24 mouse cellular contexts compared by ENCODE assay signal in the genomic region with DNA sequence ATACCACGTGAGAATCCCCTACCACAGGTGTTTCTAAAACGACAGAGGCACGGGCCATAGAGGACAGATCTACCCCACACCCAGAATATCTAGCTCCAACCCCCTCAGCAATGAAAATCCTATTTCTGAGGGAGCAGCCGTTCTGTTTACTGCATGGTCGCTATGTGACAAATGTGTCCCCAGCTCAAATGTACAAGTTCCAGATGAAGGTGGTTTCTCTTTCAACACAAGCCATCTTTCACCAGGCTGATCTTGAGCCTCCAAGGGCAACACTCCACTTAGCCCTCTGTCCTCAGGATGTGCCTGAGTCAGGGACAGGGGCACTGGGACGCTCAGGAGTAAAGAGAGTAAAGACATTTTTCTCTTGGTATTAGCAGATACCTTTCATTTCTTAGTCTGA. TPM values are rescaled to one million over a fixed set of nuclear protein-coding genes. Genes with fewer than 3 reads are reported as not detected.
A peak's percentile ranks its signal among the peaks of the same experiment; 100 is the strongest.
DNase-seq lines count a peak whose midpoint lies in the region; ATAC-seq and TF ChIP-seq lines count a peak whose summit lies in the region.
"Had no signal": no experiment of that assay in that cellular context is flagged by ENCODE, and none has a peak within 500 bp of the region (broad histone marks: within the 10 kb centered on the region; RNA-seq: fewer than 3 reads in every experiment).

No protein-coding gene starts in this region.

- in situ Hi-C loops in CH12.LX (cut with MboI; ENCODE audit: low pct_ligation_motif_present, low pct_unique_long_range_greater_than_20kb, low sequenced_read_pairs) = no loop called here

- peaks cover 14 to 43% of the 10 kb centered on the region in 2 experiments for H3K4me1 ChIP-seq in CH12.LX (ENCODE audit: control insufficient read depth in 1 of 2, insufficient read depth in 2 of 2)
- H3K4me1 ChIP-seq in forebrain, embryonic 13.5 days = no peaks in the 10 kb centered on the region
- H3K4me1 ChIP-seq in intestine, postnatal 0 days (replicated peaks; ENCODE audit: control insufficient read depth, insufficient read depth, low read length) = no peaks in the 10 kb centered on the region
- H3K4me1 ChIP-seq: embryonic facial prominence, embryonic 12.5 days had no signal

- H3K36me3 ChIP-seq in CH12.LX (replicated peaks in 1 of 2; ENCODE audit: control insufficient read depth in 1 of 2, insufficient read depth in 1 of 2, low read length in 1 of 2) = peaks cover 7 to 13% of the 10 kb centered on the region in 2 experiments
- H3K36me3 ChIP-seq in forebrain, embryonic 13.5 days (ENCODE audit: poor library complexity, severe bottlenecking) = no peaks in the 10 kb centered on the region
- H3K36me3 ChIP-seq in intestine, postnatal 0 days (ENCODE audit: control insufficient read depth, insufficient read depth) = no peaks in the 10 kb centered on the region
- H3K36me3 ChIP-seq: embryonic facial prominence, embryonic 10.5 days; embryonic facial prominence, embryonic 12.5 days; G1E had no signal

- H3K9ac ChIP-seq in CH12.LX (ENCODE audit: insufficient read depth, low read depth) = peak overlapping the region; percentile 85
- H3K9ac ChIP-seq in forebrain, embryonic 13.5 days = no peak overlapping the region
- H3K9ac ChIP-seq in intestine, postnatal 0 days (ENCODE audit: low read depth, low read length) = no peak overlapping the region
- H3K9ac ChIP-seq: embryonic facial prominence, embryonic 12.5 days had no signal

- peak overlapping the region; percentile 88 for H3K4me2 ChIP-seq in CH12.LX (ENCODE audit: insufficient read depth, low read depth, poor library complexity, severe bottlenecking)
- H3K4me2 ChIP-seq in forebrain, embryonic 13.5 days = no peak overlapping the region
- no peak overlapping the region for H3K4me2 ChIP-seq in intestine, postnatal 0 days (replicated peaks; ENCODE audit: low read depth)
- H3K4me2 ChIP-seq: embryonic facial prominence, embryonic 12.5 days had no signal

- H3K4me3 ChIP-seq in CH12.LX (replicated peaks in 1 of 3; ENCODE audit: low read depth in 2 of 3, low read length in 2 of 3, poor library complexity in 1 of 3) = peak overlapping the region in 2 of 3 experiments; percentile 32 to 40
- no peak overlapping the region for H3K4me3 ChIP-seq in forebrain, embryonic 13.5 days
- no peak overlapping the region for H3K4me3 ChIP-seq in intestine, postnatal 0 days (ENCODE audit: low read depth, low read length)
- H3K4me3 ChIP-seq: embryonic facial prominence, embryonic 10.5 days; embryonic facial prominence, embryonic 12.5 days had no signal

- TF ChIP-seq RAD21 in CH12.LX (IDR thresholded peaks at IDR 0.05; ENCODE audit: low read depth, low read length) = no peak

- peak; percentile 59 for DNase-seq in gastrocnemius, adult 18-20 months (ENCODE audit: low spot score)
- no peak for DNase-seq in gastrocnemius, postnatal 4 days (ENCODE audit: low spot score in 2 of 2)
- peak; percentile 15 for DNase-seq in gastrocnemius, postnatal 14 days
- DNase-seq in gastrocnemius, postnatal 10 days = no peak
- DNase-seq in CH12.LX (ENCODE audit: extremely low read depth) = no peak
- peak; percentile 37 for DNase-seq in gastrocnemius, postnatal 25 days
- DNase-seq: adrenal gland, adult 8-10 months; adrenal gland, postnatal 25 days; cerebellum, adult 11-12 months; cerebellum, adult 2 months; cerebellum, adult 9-10 months; cerebellum, postnatal 10 days; cerebellum, postnatal 25 days had no signal

- no peaks in the 10 kb centered on the region for H3K9me3 ChIP-seq in CH12.LX (replicated peaks; ENCODE audit: low read length)
- H3K9me3 ChIP-seq in forebrain, embryonic 13.5 days (replicated peaks) = no peaks in the 10 kb centered on the region
- H3K9me3 ChIP-seq in intestine, postnatal 0 days (ENCODE audit: control insufficient read depth) = no peaks in the 10 kb centered on the region
- H3K9me3 ChIP-seq: embryonic facial prominence, embryonic 10.5 days; embryonic facial prominence, embryonic 12.5 days had no signal

- dilution Hi-C loops in CH12.LX (cut with MboI; ENCODE audit: extremely low pct_ligation_motif_present, extremely low pct_unique_long_range_greater_than_20kb, low sequenced_read_pairs) = no loop called here

- TF ChIP-seq POLR2A in CH12.LX (IDR thresholded peaks at IDR 0.05; ENCODE audit: low read depth, low read length) = no peak

- WGBS in forebrain, embryonic 13.5 days = 85% methylated on average over 6 of the region's 6 CpGs
- WGBS in intestine, postnatal 0 days = 56% methylated on average over 6 of the region's 6 CpGs

- no peak for ATAC-seq in forebrain, embryonic 13.5 days
- ATAC-seq in intestine, postnatal 0 days = no peak
- ATAC-seq: activated CD4-positive, CD25-positive, alpha-beta regulatory T cell, adult 4 months; forebrain, embryonic 14.5 days; forebrain, embryonic 16.5 days; Patski had no signal

- no peak for TF ChIP-seq CTCF in CH12.LX (conservative IDR thresholded peaks at IDR 0.05 in 1 of 2, IDR thresholded peaks at IDR 0.05 in 1 of 2; ENCODE audit: low read depth in 2 of 2, low read length in 2 of 2)
- TF ChIP-seq CTCF in intestine, postnatal 0 days (IDR thresholded peaks at IDR 0.05; ENCODE audit: low read depth) = no peak

- TF ChIP-seq EP300 in CH12.LX (IDR thresholded peaks at IDR 0.05; ENCODE audit: low read length) = no peak

- intact Hi-C loops in gastrocnemius, postnatal 14 days (cut with DNase I; ENCODE audit: low total_unique reads) = no loop called here

- peaks cover 8% of the 10 kb centered on the region for H3K79me2 ChIP-seq in CH12.LX (replicated peaks; ENCODE audit: control insufficient read depth, extremely low read depth, insufficient read depth, poor library complexity, severe bottlenecking)

- no peaks in the 10 kb centered on the region for H3K27me3 ChIP-seq in CH12.LX (replicated peaks)
- no peaks in the 10 kb centered on the region for H3K27me3 ChIP-seq in forebrain, embryonic 13.5 days
- no peaks in the 10 kb centered on the region for H3K27me3 ChIP-seq in intestine, postnatal 0 days (replicated peaks; ENCODE audit: control insufficient read depth, insufficient read depth, low read length)
- H3K27me3 ChIP-seq: embryonic facial prominence, embryonic 12.5 days had no signal

- H3K27ac ChIP-seq in CH12.LX (ENCODE audit: insufficient read depth, low read depth) = peak overlapping the region; percentile 78
- H3K27ac ChIP-seq in forebrain, embryonic 13.5 days = no peak overlapping the region
- no peak overlapping the region for H3K27ac ChIP-seq in intestine, postnatal 0 days (ENCODE audit: low read depth, low read length)
- H3K27ac ChIP-seq: embryonic facial prominence, embryonic 10.5 days; embryonic facial prominence, embryonic 12.5 days had no signal

TF ChIP-seq in CH12.LX, 34 proteins besides CTCF, POLR2A, EP300 and RAD21:
- TF ChIP-seq ZC3H11A (IDR thresholded peaks at IDR 0.05; ENCODE audit: low read depth, low read length) (no peak), CHD1 (IDR thresholded peaks at IDR 0.05; ENCODE audit: low read depth, low read length) (no peak), MXI1 (IDR thresholded peaks at IDR 0.05; ENCODE audit: low read depth, low read length) (peak; percentile 30; the same call in 1 of the 2 replicates), MYC (IDR thresholded peaks at IDR 0.05; ENCODE audit: low read depth, low read length) (no peak), SIN3A (IDR thresholded peaks at IDR 0.05; ENCODE audit: low read length) (no peak), JUN (IDR thresholded peaks at IDR 0.05; ENCODE audit: insufficient read depth, low read depth, low read length) (no peak), PAX5 (IDR thresholded peaks at IDR 0.05; ENCODE audit: low read length) (no peak), BHLHE40 (IDR thresholded peaks at IDR 0.05; ENCODE audit: low read depth, low read length) (0 out of 2 replicates have a peak, but pooled peaks have one; percentile 23), USF1 (IDR thresholded peaks at IDR 0.05; ENCODE audit: low read depth, low read length) (no peak)

RNA-seq across cellular contexts. Expression of a gene that starts 29.8 kb away (rescaled TPM):
- total RNA-seq in gastrocnemius, adult 18-20 months (2021) = 1,000 to 10,000 TPM; 2,421 to 2,564 TPM
- total RNA-seq in gastrocnemius, postnatal 4 days (2021) = 100 to 1,000 TPM; 229 to 257 TPM
- total RNA-seq in gastrocnemius, postnatal 14 days (2021) = 1,000 to 10,000 TPM; 1,817 to 1,833 TPM
- total RNA-seq in gastrocnemius, postnatal 10 days (2021) = 1,000 to 10,000 TPM; 1,145 to 1,256 TPM
- 0.08 TPM in 2 replicates for total RNA-seq in CH12.LX (2012; rRNA removed)
- 0.04 TPM in 1 of 2 replicates, not detected in the other for total RNA-seq in CH12.LX (2014; rRNA removed)
- 0.04 TPM in 1 of 2 replicates, not detected in the other for polyA plus RNA-seq in CH12.LX (2012; ENCODE audit: insufficient read length, low read depth)
- 1,000 to 10,000 TPM; 1,544 to 1,819 TPM for total RNA-seq in gastrocnemius, postnatal 25 days (2021)
- not detected in 2 replicates for polyA plus RNA-seq in forebrain, embryonic 13.5 days (2015; fragmentation: Nextera tagmentation; extraction: Ambion mirVana)
- 0.05 and 0.07 TPM in 2 replicates for polyA plus RNA-seq in intestine, postnatal 0 days (2015; fragmentation: Nextera tagmentation; extraction: Ambion mirVana)
- total RNA-seq: adrenal gland, adult 8-10 months; adrenal gland, postnatal 25 days had no signal
- polyA plus RNA-seq: activated CD4-positive, CD25-positive, alpha-beta regulatory T cell, adult 4 months; C2C12; cerebellum, adult 2 months; forebrain, embryonic 11.5 days; G1E; Patski had no signal

RNA-seq across cellular contexts. Expression of a gene that starts 58.8 kb away (rescaled TPM):
- total RNA-seq in gastrocnemius, adult 18-20 months (2021) = 1,000 to 10,000 TPM; 2,776 to 3,903 TPM
- 100 to 1,000 TPM; 613 to 684 TPM for total RNA-seq in gastrocnemius, postnatal 4 days (2021)
- total RNA-seq in gastrocnemius, postnatal 14 days (2021) = 1,000 to 10,000 TPM; 3,624 to 4,119 TPM
- 1,000 to 10,000 TPM; 4,609 to 4,620 TPM for total RNA-seq in gastrocnemius, postnatal 10 days (2021)
- 0.04 TPM in 2 replicates for total RNA-seq in CH12.LX (2012; rRNA removed)
- total RNA-seq in CH12.LX (2014; rRNA removed) = 0.04 TPM in 1 of 2 replicates, not detected in the other
- polyA plus RNA-seq in CH12.LX (2012; ENCODE audit: insufficient read length, low read depth) = 0.04 TPM in 1 of 2 replicates, not detected in the other
- total RNA-seq in gastrocnemius, postnatal 25 days (2021) = 1,000 to 10,000 TPM; 3,929 to 5,903 TPM
- polyA plus RNA-seq in forebrain, embryonic 13.5 days (2015; fragmentation: Nextera tagmentation; extraction: Ambion mirVana) = 0.03 TPM in 1 of 2 replicates, not detected in the other
- polyA plus RNA-seq in intestine, postnatal 0 days (2015; fragmentation: Nextera tagmentation; extraction: Ambion mirVana) = 0.03 TPM in 1 of 2 replicates, not detected in the other
- total RNA-seq: G1E had no signal
- polyA plus RNA-seq: activated CD4-positive, CD25-positive, alpha-beta regulatory T cell, adult 4 months; cerebellum, adult 2 months; embryonic facial prominence, embryonic 10.5 days; forebrain, embryonic 11.5 days; forebrain, embryonic 16.5 days; G1E; Patski had no signal

Comparison
In these comparisons a context has a peak if more than half of its experiments do, and no peak if none do; other contexts are left out.
1. DNase-seq: peak in gastrocnemius, adult 18-20 months (single experiment), gastrocnemius, postnatal 14 days (single experiment) and gastrocnemius, postnatal 25 days (single experiment); none in gastrocnemius, postnatal 4 days (0 of 2), gastrocnemius, postnatal 10 days (single experiment) and CH12.LX (single experiment).
2. H3K4me3 ChIP-seq: peak in CH12.LX (2 of 3); none in forebrain, embryonic 13.5 days (single experiment) and intestine, postnatal 0 days (single experiment).
3. RNA of a gene that starts 29.8 kb away (total RNA-seq): 2,421 to 2,564 TPM in gastrocnemius, adult 18-20 months, 1,817 to 1,833 TPM in gastrocnemius, postnatal 14 days, 1,544 to 1,819 TPM in gastrocnemius, postnatal 25 days, 1,145 to 1,256 TPM in gastrocnemius, postnatal 10 days and 229 to 257 TPM in gastrocnemius, postnatal 4 days; 0.04 to 0.08 TPM in CH12.LX; every median in the first group is over 100 times any median in the second.
4. RNA of a gene that starts 58.8 kb away (total RNA-seq): 3,929 to 5,903 TPM in gastrocnemius, postnatal 25 days, 4,609 to 4,620 TPM in gastrocnemius, postnatal 10 days, 3,624 to 4,119 TPM in gastrocnemius, postnatal 14 days, 2,776 to 3,903 TPM in gastrocnemius, adult 18-20 months and 613 to 684 TPM in gastrocnemius, postnatal 4 days; 0.04 TPM in CH12.LX; every median in the first group is over 100 times any median in the second.